In genomic region chr5:124030386-124031067, GRCm38 (mm10) we compare ENCODE assay signal across 8 mouse cellular contexts. TPM values are rescaled to one million over a fixed set of nuclear protein-coding genes. Genes with fewer than 3 reads are reported as not detected.
A peak's percentile ranks its signal among the peaks of the same experiment; 100 is the strongest.
DNase-seq lines count a peak whose midpoint lies in the region; ATAC-seq and TF ChIP-seq lines count a peak whose summit lies in the region.

No protein-coding gene starts in this region.

- peak overlapping the region; percentile 96 for H3K27ac ChIP-seq in lung, embryonic 14.5 days (ENCODE audit: low read depth)
- H3K27ac ChIP-seq in hindbrain, embryonic 10.5 days = peak overlapping the region; percentile 98
- H3K27ac ChIP-seq in midbrain, embryonic 13.5 days = peak overlapping the region; percentile 93

- H3K9ac ChIP-seq in lung, embryonic 14.5 days = peak overlapping the region; percentile 96
- H3K9ac ChIP-seq in midbrain, embryonic 13.5 days (replicated peaks) = peak overlapping the region; percentile 99

- 38% methylated on average over 12 of the region's 12 CpGs for WGBS in lung, embryonic 14.5 days
- WGBS in hindbrain, embryonic 10.5 days = 52% methylated on average over 12 of the region's 12 CpGs
- WGBS in midbrain, embryonic 13.5 days = 17% methylated on average over 12 of the region's 12 CpGs

- peaks cover 20% of the 10 kb centered on the region for H3K4me1 ChIP-seq in lung, embryonic 14.5 days (ENCODE audit: insufficient read depth)
- H3K4me1 ChIP-seq in hindbrain, embryonic 10.5 days (replicated peaks) = peaks cover 64% of the 10 kb centered on the region
- peaks cover 53% of the 10 kb centered on the region for H3K4me1 ChIP-seq in midbrain, embryonic 13.5 days (replicated peaks)

- no peak for TF ChIP-seq CTCF in lung, embryonic 14.5 days (IDR thresholded peaks at IDR 0.05; ENCODE audit: low read depth)

- H3K36me3 ChIP-seq in lung, embryonic 14.5 days (ENCODE audit: insufficient read depth) = peaks cover 14% of the 10 kb centered on the region; the same call in 1 of the 2 replicates
- H3K36me3 ChIP-seq in hindbrain, embryonic 10.5 days = peaks cover 40% of the 10 kb centered on the region
- 0 out of 2 replicates have a peak, but pooled peaks cover 3% of the 10 kb centered on the region for H3K36me3 ChIP-seq in midbrain, embryonic 13.5 days

- no peaks in the 10 kb centered on the region for H3K9me3 ChIP-seq in lung, embryonic 14.5 days (ENCODE audit: low read depth, low read length)
- H3K9me3 ChIP-seq in hindbrain, embryonic 10.5 days = no peaks in the 10 kb centered on the region
- no peaks in the 10 kb centered on the region for H3K9me3 ChIP-seq in midbrain, embryonic 13.5 days

- no peaks in the 10 kb centered on the region for H3K27me3 ChIP-seq in lung, embryonic 14.5 days (ENCODE audit: insufficient read depth, low read length)
- no peaks in the 10 kb centered on the region for H3K27me3 ChIP-seq in hindbrain, embryonic 10.5 days (ENCODE audit: insufficient read depth, poor library complexity, severe bottlenecking)
- 0 out of 2 replicates have a peak, but pooled peaks cover 2% of the 10 kb centered on the region for H3K27me3 ChIP-seq in midbrain, embryonic 13.5 days

- H3K4me2 ChIP-seq in lung, embryonic 14.5 days = peak overlapping the region; percentile 92
- H3K4me2 ChIP-seq in midbrain, embryonic 13.5 days (replicated peaks) = peak overlapping the region; percentile 84

- H3K4me3 ChIP-seq in lung, embryonic 14.5 days (ENCODE audit: low read depth, low read length) = peak overlapping the region; percentile 92
- peak overlapping the region; percentile 98 for H3K4me3 ChIP-seq in hindbrain, embryonic 10.5 days
- H3K4me3 ChIP-seq in midbrain, embryonic 13.5 days (replicated peaks) = peak overlapping the region; percentile 96

- no peak for ATAC-seq in lung, embryonic 14.5 days (ENCODE audit: insufficient read depth)
- ATAC-seq in midbrain, embryonic 13.5 days = peak; percentile 32; the same call in 1 of the 2 replicates

- no peak for DNase-seq in lung, embryonic 14.5 days
- no peak for DNase-seq in lung, postnatal 10 days
- DNase-seq in cerebellum, adult 9-11 months = peak; percentile 55
- DNase-seq in hindbrain, embryonic 10.5 days (ENCODE audit: low spot score) = no peak
- DNase-seq in embryo, embryonic 9.5 days (ENCODE audit: extremely low spot score) = no peak
- DNase-seq in spleen, postnatal 36 days (ENCODE audit: low spot score in 2 of 2) = no peak
- DNase-seq in testis, postnatal 10 days (ENCODE audit: low spot score) = no peak

RNA-seq across cellular contexts. Expression of gene Vps37b, which starts 1.5 kb away (rescaled TPM):
- polyA plus RNA-seq in lung, embryonic 14.5 days (2014; fragmentation: Nextera tagmentation; extraction: Ambion mirVana) = 34.8 and 39.3 TPM in 2 replicates
- 57.5 and 71.8 TPM in 2 replicates for polyA plus RNA-seq in hindbrain, embryonic 10.5 days (2016; fragmentation: Nextera tagmentation; extraction: Ambion mirVana)
- polyA plus RNA-seq in midbrain, embryonic 13.5 days (2015; fragmentation: Nextera tagmentation; extraction: Ambion mirVana) = 71.5 and 79.3 TPM in 2 replicates

RNA-seq across cellular contexts. Expression of gene Hip1r, which starts 57.1 kb away (rescaled TPM):
- polyA plus RNA-seq in lung, embryonic 14.5 days (2014; fragmentation: Nextera tagmentation; extraction: Ambion mirVana) = 9.1 and 9.3 TPM in 2 replicates
- 12.2 and 12.5 TPM in 2 replicates for polyA plus RNA-seq in hindbrain, embryonic 10.5 days (2016; fragmentation: Nextera tagmentation; extraction: Ambion mirVana)
- 19.0 and 20.1 TPM in 2 replicates for polyA plus RNA-seq in midbrain, embryonic 13.5 days (2015; fragmentation: Nextera tagmentation; extraction: Ambion mirVana)
